Mouse (Mus musculus): ENCODE data around the gene Mrpl44.

The Mrpl44 gene

GRCm38 (mm10) chr1:79762282-79763250, 13.3 kb upstream of the Mrpl44 start:
- no peak for DNase-seq

GRCm38 (mm10) chr1:79764031-79764430, 11.8 kb upstream of the Mrpl44 start:
- no peak for DNase-seq

- DNase-seq = no peak
These were observed 11.3 kb upstream of the Mrpl44 start for GRCm38 (mm10) chr1:79764483-79764882.

- no peak for DNase-seq
These were observed 7.6 kb upstream of the Mrpl44 start for GRCm38 (mm10) chr1:79768231-79768630.

GRCm38 (mm10) chr1:79774164-79774780, 1.5 kb upstream of the Mrpl44 start:
- no peak for DNase-seq

- no peak for DNase-seq
These were observed 2.2 kb downstream of the Mrpl44 start for GRCm38 (mm10) chr1:79778011-79778410.

- DNase-seq = peak; percentile 15
These were observed 6.6 kb downstream of the Mrpl44 start for GRCm38 (mm10) chr1:79782433-79782832.

- DNase-seq = peak; percentile 33
These were observed 10.6 kb downstream of the Mrpl44 start for GRCm38 (mm10) chr1:79786267-79786927.

GRCm38 (mm10) chr1:79797084-79797483, 21.3 kb downstream of the Mrpl44 start:
- DNase-seq = no peak

- DNase-seq = no peak
These were observed 27.1 kb downstream of the Mrpl44 start for GRCm38 (mm10) chr1:79802858-79803427.

GRCm38 (mm10) chr1:79803614-79804013, 27.8 kb downstream of the Mrpl44 start:
- DNase-seq = no peak

GRCm38 (mm10) chr1:79806865-79807264, 31.0 kb downstream of the Mrpl44 start:
- peak; percentile 38 for DNase-seq

- DNase-seq = no peak
These were observed 33.6 kb downstream of the Mrpl44 start for GRCm38 (mm10) chr1:79809447-79809846.

GRCm38 (mm10) chr1:79815446-79815845, 39.6 kb downstream of the Mrpl44 start:
- DNase-seq = no peak

- DNase-seq = no peak
These were observed 43.6 kb downstream of the Mrpl44 start for GRCm38 (mm10) chr1:79819296-79819879.

- DNase-seq = peak; percentile 68
These were observed 47.1 kb downstream of the Mrpl44 start for GRCm38 (mm10) chr1:79822806-79823525.

GRCm38 (mm10) chr1:79823951-79824633, 48.3 kb downstream of the Mrpl44 start:
- DNase-seq = no peak

Measured in lung, postnatal 14 days (tissue).